Mouse (Mus musculus): ENCODE results near the gene Cdc5l. TPM values are rescaled to one million over a fixed set of nuclear protein-coding genes. Genes with fewer than 3 reads are reported as not detected.

Cdc5l gene
- total and polyA plus RNA-seq, 3 experiments = 45.2 to 69.6 (median 58.9) TPM

GRCm38 (mm10) chr17:45383305-45383704 is 50.2 kb downstream of the Cdc5l start:
- in situ Hi-C loops (cut with MboI; ENCODE audit: low pct_ligation_motif_present, low pct_unique_long_range_greater_than_20kb, low sequenced_read_pairs) = loop anchor here (25.0 kb wide), 2 partner anchors 646 to 946 kb away; no protein-coding TSS in a partner anchor
- no peak overlapping the region for H3K9ac ChIP-seq (ENCODE audit: insufficient read depth, low read depth)
- H3K79me2 ChIP-seq (replicated peaks; ENCODE audit: control insufficient read depth, extremely low read depth, insufficient read depth, poor library complexity, severe bottlenecking) = no peaks in the 10 kb centered on the region
- peaks cover 29 to 57% of the 10 kb centered on the region in 2 experiments for H3K4me1 ChIP-seq (ENCODE audit: control insufficient read depth in 1 of 2, insufficient read depth in 2 of 2)
- no peaks in the 10 kb centered on the region for H3K27me3 ChIP-seq (replicated peaks)
- peaks cover 4 to 40% of the 10 kb centered on the region in 2 experiments for H3K36me3 ChIP-seq (replicated peaks in 1 of 2; ENCODE audit: control insufficient read depth in 1 of 2, insufficient read depth in 1 of 2, low read length in 1 of 2)
- DNase-seq (ENCODE audit: extremely low read depth) = peak; percentile 49
- no peak overlapping the region for H3K27ac ChIP-seq (ENCODE audit: insufficient read depth, low read depth)
- dilution Hi-C loops (cut with MboI; ENCODE audit: extremely low pct_ligation_motif_present, extremely low pct_unique_long_range_greater_than_20kb, low sequenced_read_pairs) = no loop called here
- H3K4me3 ChIP-seq (replicated peaks in 1 of 3; ENCODE audit: low read depth in 2 of 3, low read length in 2 of 3, poor library complexity in 1 of 3) = no peak overlapping the region
- TF ChIP-seq CHD2 (IDR thresholded peaks at IDR 0.05; ENCODE audit: low read length) (no peak), MEF2A (IDR thresholded peaks at IDR 0.05; ENCODE audit: borderline replicate concordance, low read depth, low read length) (peak; percentile 80), NRF1 (IDR thresholded peaks at IDR 0.05; ENCODE audit: low read depth, low read length) (no peak), CHD1 (IDR thresholded peaks at IDR 0.05; ENCODE audit: low read depth, low read length) (no peak), MYC (IDR thresholded peaks at IDR 0.05; ENCODE audit: low read depth, low read length) (peak; percentile 59; the same call in 1 of the 2 replicates)
- H3K4me2 ChIP-seq (ENCODE audit: insufficient read depth, low read depth, poor library complexity, severe bottlenecking) = peak overlapping the region; percentile 23; the same call in 1 of the 2 replicates
- H3K9me3 ChIP-seq (replicated peaks; ENCODE audit: low read length) = no peaks in the 10 kb centered on the region

- no peaks in the 10 kb centered on the region for H3K27me3 ChIP-seq (replicated peaks)
- peak overlapping the region; percentile 44; the same call in 1 of the 2 replicates for H3K27ac ChIP-seq (ENCODE audit: insufficient read depth, low read depth)
- H3K9me3 ChIP-seq (replicated peaks; ENCODE audit: low read length) = no peaks in the 10 kb centered on the region
- H3K4me3 ChIP-seq (replicated peaks in 1 of 3; ENCODE audit: low read depth in 2 of 3, low read length in 2 of 3, poor library complexity in 1 of 3) = no peak overlapping the region
- dilution Hi-C loops (cut with MboI; ENCODE audit: extremely low pct_ligation_motif_present, extremely low pct_unique_long_range_greater_than_20kb, low sequenced_read_pairs) = no loop called here
- no peak overlapping the region for H3K9ac ChIP-seq (ENCODE audit: insufficient read depth, low read depth)
- no peak overlapping the region for H3K4me2 ChIP-seq (ENCODE audit: insufficient read depth, low read depth, poor library complexity, severe bottlenecking)
- peaks cover 0 to 10% of the 10 kb centered on the region in 2 experiments for H3K36me3 ChIP-seq (replicated peaks in 1 of 2; ENCODE audit: control insufficient read depth in 1 of 2, insufficient read depth in 1 of 2, low read length in 1 of 2)
- no peaks in the 10 kb centered on the region for H3K79me2 ChIP-seq (replicated peaks; ENCODE audit: control insufficient read depth, extremely low read depth, insufficient read depth, poor library complexity, severe bottlenecking)
- in situ Hi-C loops (cut with MboI; ENCODE audit: low pct_ligation_motif_present, low pct_unique_long_range_greater_than_20kb, low sequenced_read_pairs) = loop anchor here (10.0 to 25.0 kb wide), 4 partner anchors 125 to 1115 kb away; no protein-coding TSS in a partner anchor
- DNase-seq (ENCODE audit: extremely low read depth) = peak; percentile 48
- H3K4me1 ChIP-seq (ENCODE audit: control insufficient read depth in 1 of 2, insufficient read depth in 2 of 2) = peaks cover 31 to 49% of the 10 kb centered on the region in 2 experiments
- TF ChIP-seq IRF4 (IDR thresholded peaks at IDR 0.05; ENCODE audit: low read depth, low read length) (peak; percentile 50; the same call in 1 of the 2 replicates), RCOR1 (conservative IDR thresholded peaks at IDR 0.05; ENCODE audit: low read depth, low read length) (no peak), MYC (IDR thresholded peaks at IDR 0.05; ENCODE audit: low read depth, low read length) (no peak), ELF1 (IDR thresholded peaks at IDR 0.05; ENCODE audit: low read depth, low read length) (peak; percentile 47; the same call in 1 of the 2 replicates), BHLHE40 (IDR thresholded peaks at IDR 0.05; ENCODE audit: low read depth, low read length) (peak; percentile 20; the same call in 1 of the 2 replicates), EP300 (IDR thresholded peaks at IDR 0.05; ENCODE audit: low read length) (peak; percentile 33; the same call in 1 of the 2 replicates), MAX (IDR thresholded peaks at IDR 0.05; ENCODE audit: low read length) (0 out of 2 replicates have a peak, but pooled peaks have one; percentile 74), ZNF384 (IDR thresholded peaks at IDR 0.05; ENCODE audit: low read depth, low read length) (peak; percentile 75), NRF1 (IDR thresholded peaks at IDR 0.05; ENCODE audit: low read depth, low read length) (no peak), SMC3 (IDR thresholded peaks at IDR 0.05; ENCODE audit: low read depth, low read length) (no peak), E2F4 (IDR thresholded peaks at IDR 0.05; ENCODE audit: insufficient replicate concordance, low read depth, low read length) (no peak), MAFK (IDR thresholded peaks at IDR 0.05; ENCODE audit: insufficient replicate concordance, low read length) (no peak), MEF2A (IDR thresholded peaks at IDR 0.05; ENCODE audit: borderline replicate concordance, low read depth, low read length) (peak; percentile 97)
These were observed 54.2 kb downstream of the Cdc5l start for GRCm38 (mm10) chr17:45379271-45379784.

All from CH12.LX (cell line).